Mouse (Mus musculus) cerebellum, postnatal 10 days (tissue): Measurements from ENCODE around the gene Tmem25.

Source experiments
- DNase-seq, 2 experiments: peaks; one replicate each; pipeline ENCODE4 v3.0.0; 2021; ENCODE audit warnings: mixed read lengths in 2 of 2

Tmem25 gene

GRCm38 (mm10) chr9:44772392-44772749, 26.7 kb downstream of the Tmem25 start:
- no peak for DNase-seq

DNA sequence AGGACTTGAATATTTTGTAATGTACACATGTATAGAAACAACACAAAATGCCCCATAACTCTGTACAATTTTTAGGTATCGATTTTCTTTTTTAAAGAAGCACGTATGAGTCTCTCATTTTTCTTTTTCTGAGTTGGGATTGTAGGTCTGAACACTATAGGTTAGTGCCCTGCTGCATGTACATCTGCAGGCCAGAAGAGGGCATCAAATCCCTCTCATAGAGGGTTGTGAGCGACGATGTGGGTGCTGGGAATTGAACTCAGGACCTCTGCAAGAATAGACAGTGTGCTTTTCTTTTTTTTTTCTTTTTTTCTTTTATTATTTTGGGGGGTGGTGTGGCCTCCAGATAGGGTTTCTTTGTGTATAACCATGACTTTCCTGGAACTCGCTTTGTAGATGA, 27.7 kb downstream of the Tmem25 start:
- DNase-seq, result no peak

DNA sequence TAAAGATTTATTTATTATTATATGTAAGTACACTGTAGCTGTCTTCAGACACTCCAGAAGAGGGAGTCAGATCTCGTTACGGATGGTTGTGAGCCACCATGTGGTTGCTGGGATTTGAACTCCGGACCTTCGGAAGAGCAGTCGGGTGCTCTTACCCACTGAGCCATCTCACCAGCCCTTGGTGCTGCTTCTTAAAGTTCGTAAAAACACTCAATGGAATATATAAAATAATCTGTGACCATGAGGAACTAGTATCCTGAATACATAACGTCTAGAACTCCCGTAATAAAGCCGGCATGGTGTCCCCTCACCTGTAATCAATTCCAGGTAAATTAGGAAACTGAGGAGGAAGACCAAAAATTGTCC, 31.1 kb downstream of the Tmem25 start:
- DNase-seq, result peak in 1 of 2 experiments; percentile 20

- peak; percentile 93 to 94 for DNase-seq
These were observed 31.7 kb downstream of the Tmem25 start, which contains the start of the genes Arcn1 and Ift46 for GRCm38 (mm10) chr9:44767101-44768028. Gene Arcn1, minus strand, starts transcription at chr9:44767845. Gene Ift46, plus strand, starts transcription at chr9:44767908.

DNA sequence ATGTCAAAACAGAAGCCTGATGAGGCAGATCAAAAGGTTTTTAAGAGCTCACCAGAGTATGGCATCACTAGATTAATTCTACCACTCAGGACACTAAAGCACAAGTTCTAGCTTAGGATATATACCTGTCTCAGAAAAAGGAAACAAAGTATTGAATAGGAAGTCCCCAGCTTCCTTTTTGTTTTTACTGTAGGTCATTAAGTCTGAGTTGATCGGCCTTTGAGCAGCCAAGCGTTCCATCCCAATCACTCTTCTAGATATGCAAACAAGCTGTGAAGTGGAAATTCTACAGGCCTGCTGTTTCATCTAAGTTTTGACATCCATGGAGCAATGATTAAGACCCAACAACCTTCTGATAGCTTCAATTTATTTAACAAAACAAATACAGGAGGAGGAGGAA, 38.2 kb downstream of the Tmem25 start:
- no peak for DNase-seq

- DNase-seq, result peak in 1 of 2 experiments; percentile 43
These were observed 50.6 kb downstream of the Tmem25 start for GRCm38 (mm10) chr9:44748473-44748872.

DNA sequence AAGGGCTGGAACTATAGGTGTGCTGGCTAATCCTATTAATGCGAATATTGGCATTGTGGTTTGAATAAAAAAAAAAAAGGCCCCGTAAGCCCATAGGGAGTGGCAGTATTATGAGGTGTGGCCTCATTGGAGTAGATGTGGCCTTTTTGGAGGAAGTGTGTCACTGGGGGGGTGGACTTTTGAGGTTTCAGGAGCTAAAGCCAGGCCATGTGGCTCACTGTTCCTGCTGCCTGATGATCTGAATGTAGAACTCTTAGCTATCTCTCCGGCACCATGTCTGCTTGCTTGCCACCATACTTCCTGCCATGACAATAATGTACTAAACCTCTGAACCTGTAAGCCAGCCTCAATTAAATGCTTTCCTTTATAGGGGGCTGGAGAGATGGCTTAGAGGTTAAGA, 51.8 kb downstream of the Tmem25 start:
- DNase-seq, result no peak

GRCm38 (mm10) chr9:44746666-44747065, 52.4 kb downstream of the Tmem25 start:
- DNase-seq, result no peak

GRCm38 (mm10) chr9:44745371-44745770, 53.7 kb downstream of the Tmem25 start:
- DNase-seq, result no peak
